Mouse (Mus musculus): ENCODE data around the gene Clec4a2. TPM values are rescaled to one million over a fixed set of nuclear protein-coding genes. Genes with fewer than 3 reads are reported as not detected.
"Not testable (repeated sequence)": the region's sequence is repeated elsewhere in the genome, so short reads cannot be mapped to it uniquely, and the experiment has no call there.

Gene Clec4a2
- 1.9 and 3.2 TPM in 2 replicates for polyA plus RNA-seq (2014; fragmentation: Nextera tagmentation; extraction: Ambion mirVana)

DNA sequence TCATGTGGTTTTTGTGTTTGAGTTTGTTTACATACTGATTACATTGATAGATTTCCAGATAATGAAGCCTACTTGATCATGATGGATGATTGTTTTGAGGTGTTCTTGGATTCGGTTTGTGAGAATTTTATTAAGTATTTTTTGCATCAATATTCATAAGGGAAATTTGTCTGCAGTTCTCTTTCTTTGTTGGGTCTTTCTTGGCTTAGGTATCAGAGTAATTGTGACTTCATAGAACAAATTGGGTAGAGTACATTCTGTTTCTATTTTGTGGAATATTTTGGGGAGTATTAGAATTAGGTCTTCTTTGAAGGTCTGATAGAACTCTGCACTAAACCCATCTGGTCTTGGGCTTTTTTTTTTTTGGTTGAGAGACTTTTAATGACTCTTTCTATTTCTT is at the start of gene Clec4a2:
Gene Clec4a2 (plus strand): TSS at position 301 of the 400 bp plus-strand sequence.
- not testable (repeated sequence) for H3K9ac ChIP-seq (ENCODE audit: low read depth, low read length); H3K4me2 ChIP-seq (replicated peaks; ENCODE audit: low read depth, low read length); H3K36me3 ChIP-seq (ENCODE audit: control insufficient read depth, insufficient read depth, low read length); H3K4me3 ChIP-seq (ENCODE audit: low read length); ATAC-seq (ENCODE audit: low FRiP score, low TSS enrichment); H3K27ac ChIP-seq (ENCODE audit: low read depth, low read length); H3K4me1 ChIP-seq (ENCODE audit: control insufficient read depth, insufficient read depth, low read length); H3K27me3 ChIP-seq (ENCODE audit: control insufficient read depth, insufficient read depth, low read length); H3K9me3 ChIP-seq (ENCODE audit: control insufficient read depth, low read length)
- 60% methylated on average over 1 of the region's 1 CpGs for WGBS

DNA sequence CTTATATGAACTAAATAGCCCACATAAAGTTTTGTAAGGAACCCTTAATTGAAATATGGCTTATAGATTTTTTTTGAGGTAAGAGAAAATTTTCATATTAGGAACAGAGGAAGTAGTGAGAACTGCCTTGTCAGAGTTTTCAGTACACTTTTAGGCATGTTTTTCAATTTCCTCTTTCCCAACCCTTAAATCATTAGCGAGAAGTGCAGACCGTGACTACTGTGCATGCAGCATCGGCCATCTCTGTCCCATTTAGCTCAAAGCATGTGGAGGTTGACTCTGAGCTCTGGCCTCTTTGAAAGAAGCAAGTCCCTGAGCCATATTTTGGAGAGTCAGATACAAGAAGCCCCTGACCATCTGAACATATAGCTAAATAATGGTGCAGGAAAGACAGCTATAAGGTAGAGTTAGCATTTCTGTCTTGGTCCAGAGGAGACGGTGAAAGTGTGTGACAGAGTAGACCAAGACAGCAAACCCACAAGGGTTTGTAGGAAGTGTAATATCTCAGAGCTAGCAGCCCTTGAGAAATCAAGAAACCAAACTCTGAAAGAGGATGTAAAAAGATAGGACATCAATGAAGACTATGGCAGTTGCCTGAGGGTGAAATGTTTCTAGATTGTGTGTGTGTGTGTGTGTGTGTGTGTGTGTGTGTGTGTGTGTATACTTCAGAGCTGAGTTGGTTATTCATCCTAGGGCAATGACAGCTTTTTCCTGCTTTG is 10.9 kb upstream of the Clec4a2 start:
- no peak overlapping the region for H3K4me3 ChIP-seq (ENCODE audit: low read length)
- no peak overlapping the region for H3K4me2 ChIP-seq (replicated peaks; ENCODE audit: low read depth, low read length)
- 90% methylated on average over 4 of the region's 4 CpGs for WGBS
- H3K9ac ChIP-seq (ENCODE audit: low read depth, low read length) = no peak overlapping the region
- no peak overlapping the region for H3K27ac ChIP-seq (ENCODE audit: low read depth, low read length)
- no peaks in the 10 kb centered on the region for H3K36me3 ChIP-seq (ENCODE audit: control insufficient read depth, insufficient read depth, low read length)
- ATAC-seq (ENCODE audit: low FRiP score, low TSS enrichment) = no peak
- no peaks in the 10 kb centered on the region for H3K9me3 ChIP-seq (ENCODE audit: control insufficient read depth, low read length)
- no peaks in the 10 kb centered on the region for H3K27me3 ChIP-seq (ENCODE audit: control insufficient read depth, insufficient read depth, low read length)
- H3K4me1 ChIP-seq (ENCODE audit: control insufficient read depth, insufficient read depth, low read length) = no peaks in the 10 kb centered on the region

DNA sequence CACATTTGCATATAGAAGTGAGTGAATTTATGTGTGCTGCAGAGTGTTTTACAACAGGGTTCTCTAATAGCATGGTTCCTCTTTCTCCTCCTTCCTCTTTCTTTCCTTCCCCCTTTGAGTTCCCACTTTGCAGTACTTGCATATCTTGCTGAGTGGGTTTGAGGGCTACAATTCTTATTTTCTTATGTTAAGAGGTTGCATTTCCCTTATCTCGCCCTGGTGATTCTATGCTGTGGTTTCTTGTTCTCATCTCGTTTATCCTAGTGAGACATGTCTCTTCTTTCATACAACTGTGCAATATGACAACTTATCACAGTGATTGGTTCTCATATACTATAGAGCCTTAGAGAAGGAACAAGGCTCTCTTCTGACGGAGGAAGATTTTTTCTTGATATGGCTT is 17.0 kb downstream of the Clec4a2 start:
- no peak overlapping the region for H3K4me3 ChIP-seq (ENCODE audit: low read length)
- no peaks in the 10 kb centered on the region for H3K27me3 ChIP-seq (ENCODE audit: control insufficient read depth, insufficient read depth, low read length)
- no peaks in the 10 kb centered on the region for H3K36me3 ChIP-seq (ENCODE audit: control insufficient read depth, insufficient read depth, low read length)
- H3K27ac ChIP-seq (ENCODE audit: low read depth, low read length) = no peak overlapping the region
- H3K9me3 ChIP-seq (ENCODE audit: control insufficient read depth, low read length) = no peaks in the 10 kb centered on the region
- WGBS = 76% methylated on average over 3 of the region's 3 CpGs
- no peak overlapping the region for H3K9ac ChIP-seq (ENCODE audit: low read depth, low read length)
- ATAC-seq (ENCODE audit: low FRiP score, low TSS enrichment) = no peak
- no peaks in the 10 kb centered on the region for H3K4me1 ChIP-seq (ENCODE audit: control insufficient read depth, insufficient read depth, low read length)
- H3K4me2 ChIP-seq (replicated peaks; ENCODE audit: low read depth, low read length) = no peak overlapping the region

- Histone ChIP-seq H3K27ac (ENCODE audit: low read depth, low read length) (no peak overlapping the region), H3K4me3 (ENCODE audit: low read length) (no peak overlapping the region), H3K4me2 (replicated peaks; ENCODE audit: low read depth, low read length) (no peak overlapping the region), H3K36me3 (ENCODE audit: control insufficient read depth, insufficient read depth, low read length) (no peaks in the 10 kb centered on the region), H3K27me3 (ENCODE audit: control insufficient read depth, insufficient read depth, low read length) (no peaks in the 10 kb centered on the region), H3K4me1 (ENCODE audit: control insufficient read depth, insufficient read depth, low read length) (no peaks in the 10 kb centered on the region), H3K9me3 (ENCODE audit: control insufficient read depth, low read length) (no peaks in the 10 kb centered on the region), H3K9ac (ENCODE audit: low read depth, low read length) (no peak overlapping the region)
- 68% methylated on average over 1 of the region's 1 CpGs for WGBS
- no peak for ATAC-seq (ENCODE audit: low FRiP score, low TSS enrichment)
Measured at GRCm38 (mm10) chr6:123127173-123127572, 20.9 kb downstream of the Clec4a2 start.

- H3K4me1 ChIP-seq (ENCODE audit: control insufficient read depth, insufficient read depth, low read length); H3K27ac ChIP-seq (ENCODE audit: low read depth, low read length); H3K4me2 ChIP-seq (replicated peaks; ENCODE audit: low read depth, low read length); H3K36me3 ChIP-seq (ENCODE audit: control insufficient read depth, insufficient read depth, low read length); H3K9ac ChIP-seq (ENCODE audit: low read depth, low read length); H3K4me3 ChIP-seq (ENCODE audit: low read length); ATAC-seq (ENCODE audit: low FRiP score, low TSS enrichment); H3K9me3 ChIP-seq (ENCODE audit: control insufficient read depth, low read length); H3K27me3 ChIP-seq (ENCODE audit: control insufficient read depth, insufficient read depth, low read length): not testable (repeated sequence)
- WGBS = 76% methylated on average over 28 of the region's 29 CpGs
Measured at GRCm38 (mm10) chr6:123137766-123138526, 31.7 kb downstream of the Clec4a2 start.

- H3K4me1 ChIP-seq (ENCODE audit: control insufficient read depth, insufficient read depth, low read length) = no peaks in the 10 kb centered on the region
- no peak for ATAC-seq (ENCODE audit: low FRiP score, low TSS enrichment)
- no peaks in the 10 kb centered on the region for H3K27me3 ChIP-seq (ENCODE audit: control insufficient read depth, insufficient read depth, low read length)
- no peaks in the 10 kb centered on the region for H3K36me3 ChIP-seq (ENCODE audit: control insufficient read depth, insufficient read depth, low read length)
- no peaks in the 10 kb centered on the region for H3K9me3 ChIP-seq (ENCODE audit: control insufficient read depth, low read length)
- H3K4me2 ChIP-seq (replicated peaks; ENCODE audit: low read depth, low read length) = no peak overlapping the region
- no peak overlapping the region for H3K9ac ChIP-seq (ENCODE audit: low read depth, low read length)
- WGBS = 68% methylated on average over 1 of the region's 1 CpGs
- H3K27ac ChIP-seq (ENCODE audit: low read depth, low read length) = no peak overlapping the region
- no peak overlapping the region for H3K4me3 ChIP-seq (ENCODE audit: low read length)
Measured at GRCm38 (mm10) chr6:123170106-123170505, 63.9 kb downstream of the Clec4a2 start.

GRCm38 (mm10) chr6:123171040-123171439 is 64.8 kb downstream of the Clec4a2 start:
- Histone ChIP-seq H3K27me3 (ENCODE audit: control insufficient read depth, insufficient read depth, low read length) (no peaks in the 10 kb centered on the region), H3K4me1 (ENCODE audit: control insufficient read depth, insufficient read depth, low read length) (no peaks in the 10 kb centered on the region), H3K4me2 (replicated peaks; ENCODE audit: low read depth, low read length) (no peak overlapping the region), H3K9me3 (ENCODE audit: control insufficient read depth, low read length) (no peaks in the 10 kb centered on the region; the same call in 1 of the 2 replicates), H3K9ac (ENCODE audit: low read depth, low read length) (no peak overlapping the region), H3K27ac (ENCODE audit: low read depth, low read length) (no peak overlapping the region), H3K36me3 (ENCODE audit: control insufficient read depth, insufficient read depth, low read length) (no peaks in the 10 kb centered on the region), H3K4me3 (ENCODE audit: low read length) (no peak overlapping the region)
- ATAC-seq (ENCODE audit: low FRiP score, low TSS enrichment) = no peak

- Histone ChIP-seq H3K9ac (ENCODE audit: low read depth, low read length) (no peak within 1 kb of the TSS), H3K27ac (ENCODE audit: low read depth, low read length) (no peak within 1 kb of the TSS), H3K4me3 (ENCODE audit: low read length) (no peak within 1 kb of the TSS), H3K27me3 (ENCODE audit: control insufficient read depth, insufficient read depth, low read length) (no peaks in the 10 kb centered on the region), H3K4me2 (replicated peaks; ENCODE audit: low read depth, low read length) (no peak within 1 kb of the TSS), H3K4me1 (ENCODE audit: control insufficient read depth, insufficient read depth, low read length) (no peaks in the 10 kb centered on the region), H3K36me3 (ENCODE audit: control insufficient read depth, insufficient read depth, low read length) (no peaks in the 10 kb centered on the region), H3K9me3 (ENCODE audit: control insufficient read depth, low read length) (no peaks in the 10 kb centered on the region; the same call in 1 of the 2 replicates)
- ATAC-seq (ENCODE audit: low FRiP score, low TSS enrichment) = no peak
- WGBS = 95% methylated on average over 4 of the region's 4 CpGs
Measured at GRCm38 (mm10) chr6:123172593-123172992, 66.4 kb downstream of the Clec4a2 start, which contains the start of gene Clec4b2. Gene Clec4b2 (plus strand): TSS chr6:123172893.

DNA sequence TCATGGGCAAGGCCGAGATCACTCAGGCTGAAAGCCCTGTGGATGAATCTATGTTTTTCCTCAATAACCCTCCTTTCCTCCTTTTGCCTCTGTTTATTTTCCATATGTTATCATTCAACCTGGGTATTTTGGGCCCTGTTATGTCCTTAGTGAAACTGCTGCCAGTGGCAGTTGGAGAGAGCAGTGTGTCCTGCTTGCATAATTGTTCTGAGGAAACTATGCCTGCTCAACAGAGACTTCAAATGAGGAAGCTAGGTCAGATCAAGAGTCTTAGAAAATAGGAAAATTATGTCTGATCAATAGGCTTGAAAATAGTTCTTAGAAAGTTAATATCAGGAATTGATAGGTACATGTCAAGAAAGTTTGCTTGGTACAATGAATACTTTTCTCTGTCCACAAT is 69.3 kb downstream of the Clec4a2 start:
- H3K4me1 ChIP-seq (ENCODE audit: control insufficient read depth, insufficient read depth, low read length) = no peaks in the 10 kb centered on the region
- no peaks in the 10 kb centered on the region; the same call in 1 of the 2 replicates for H3K9me3 ChIP-seq (ENCODE audit: control insufficient read depth, low read length)
- no peak overlapping the region for H3K4me3 ChIP-seq (ENCODE audit: low read length)
- H3K36me3 ChIP-seq (ENCODE audit: control insufficient read depth, insufficient read depth, low read length) = no peaks in the 10 kb centered on the region
- ATAC-seq (ENCODE audit: low FRiP score, low TSS enrichment) = no peak
- WGBS = 93% methylated on average over 1 of the region's 1 CpGs
- no peak overlapping the region for H3K4me2 ChIP-seq (replicated peaks; ENCODE audit: low read depth, low read length)
- no peak overlapping the region for H3K9ac ChIP-seq (ENCODE audit: low read depth, low read length)
- no peaks in the 10 kb centered on the region for H3K27me3 ChIP-seq (ENCODE audit: control insufficient read depth, insufficient read depth, low read length)
- no peak overlapping the region for H3K27ac ChIP-seq (ENCODE audit: low read depth, low read length)
